Mouse (Mus musculus) retina, embryonic 14.5 days (tissue): Measurements from ENCODE around the gene Srebf2.
A peak's percentile ranks its signal among the peaks of the same experiment; 100 is the strongest.
"Not testable (repeated sequence)": the region's sequence is repeated elsewhere in the genome, so short reads cannot be mapped to it uniquely, and the experiment has no call there.

Source experiments
- DNase-seq: peaks from one replicate; pipeline ENCODE4 v3.0.0-alpha.2; 2015; ENCODE audit warnings: low spot score

Gene Srebf2

DNA sequence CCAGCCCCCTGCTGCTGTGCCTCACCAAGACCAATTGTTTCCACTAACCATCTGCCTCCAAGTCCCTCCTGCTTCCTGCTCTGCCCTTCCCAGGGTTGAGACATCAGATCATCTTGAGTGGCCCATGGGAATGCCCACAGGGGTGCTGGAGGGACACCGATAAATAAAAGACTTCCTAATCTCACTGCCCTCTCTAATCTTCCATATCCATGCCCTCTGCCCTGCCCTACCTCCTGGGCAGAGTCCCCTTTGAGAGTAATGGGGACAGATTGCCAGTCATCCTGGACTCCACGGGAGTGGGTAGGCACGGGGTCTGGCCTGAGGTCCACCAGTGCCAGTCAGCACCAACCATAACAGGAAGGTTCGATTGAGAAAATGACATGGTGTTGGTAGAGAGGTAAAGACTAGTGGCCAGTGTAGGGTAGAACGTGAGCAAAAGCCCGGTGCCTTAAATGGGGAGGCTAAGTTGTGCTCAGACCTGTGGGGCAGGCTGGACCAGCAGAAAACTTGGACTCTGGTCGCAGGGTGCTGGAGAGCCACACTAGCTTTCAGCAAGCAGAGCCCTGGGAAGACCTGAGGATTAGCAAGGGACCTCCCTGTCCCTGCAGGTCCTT, 77.7 kb downstream of the Srebf2 start:
- no peak for DNase-seq

DNA sequence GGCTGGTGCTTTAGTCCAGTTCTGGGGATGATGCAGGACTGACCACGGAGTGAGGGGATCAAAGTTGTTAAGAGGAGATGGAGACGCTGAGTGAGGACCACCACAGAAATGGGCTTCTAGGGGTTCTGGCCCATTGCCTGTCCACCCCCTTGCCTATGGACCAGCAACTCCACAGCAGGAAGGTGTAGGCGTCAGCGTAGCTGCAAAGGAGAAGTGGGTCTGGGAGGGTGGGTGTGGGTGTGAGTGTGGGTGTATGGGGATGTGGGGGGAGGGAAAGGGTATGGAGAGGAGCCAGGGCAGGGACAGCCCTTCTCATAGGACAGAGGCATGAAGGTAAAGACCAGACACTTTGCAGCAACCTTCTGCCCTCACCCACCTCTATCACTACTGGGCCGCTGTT, 78.8 kb downstream of the Srebf2 start:
- DNase-seq = no peak

DNA sequence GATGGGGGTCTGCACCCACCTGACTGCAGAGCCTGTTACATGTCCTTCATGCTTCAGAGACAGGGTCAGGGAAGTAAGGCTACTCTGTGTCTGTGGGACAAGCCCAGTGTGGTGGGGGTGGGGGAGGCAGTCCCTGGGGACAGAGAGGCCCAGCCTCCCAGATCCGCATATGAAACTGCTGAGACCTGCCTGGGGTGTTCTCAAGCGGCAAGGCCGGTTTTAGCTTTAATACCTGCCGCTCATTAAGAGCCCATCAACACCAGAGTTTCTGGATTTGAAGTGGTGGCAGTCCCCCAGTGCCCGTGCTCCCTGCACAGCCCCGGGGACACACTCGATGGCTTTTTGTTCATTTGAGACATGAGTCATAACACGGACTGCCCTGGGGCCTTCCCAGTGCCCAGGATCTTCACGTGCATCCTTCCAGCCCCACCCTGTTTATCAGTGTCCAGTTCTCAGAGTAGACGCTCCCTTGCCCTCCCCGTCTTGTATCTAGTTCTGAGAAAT, 82.6 kb downstream of the Srebf2 start:
- DNase-seq = no peak

DNA sequence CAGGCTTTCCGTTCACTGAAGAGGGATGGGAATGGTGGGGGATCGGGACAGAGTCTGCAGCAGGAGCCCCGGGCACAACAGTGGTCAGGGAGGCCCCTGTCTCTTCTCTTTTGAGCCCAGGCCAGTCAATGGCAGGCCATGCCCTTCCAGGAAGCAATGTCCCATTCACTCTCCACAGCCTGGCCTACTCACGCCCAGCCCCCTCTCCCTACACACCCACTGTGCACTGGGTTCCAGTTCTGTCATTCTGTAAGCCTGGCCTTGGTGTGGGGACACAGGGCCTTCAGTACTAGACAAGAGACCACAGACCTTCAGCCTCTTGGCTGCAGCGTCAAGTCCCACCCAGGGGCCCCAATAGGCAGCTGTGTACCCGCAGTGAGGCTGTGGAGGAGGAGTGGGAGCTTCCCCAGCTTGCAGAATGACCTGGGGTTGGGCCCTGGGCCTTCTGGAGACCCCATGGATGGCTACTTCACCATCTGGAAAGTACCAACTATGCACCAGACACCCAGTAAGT, 83.2 kb downstream of the Srebf2 start:
- no peak for DNase-seq

DNA sequence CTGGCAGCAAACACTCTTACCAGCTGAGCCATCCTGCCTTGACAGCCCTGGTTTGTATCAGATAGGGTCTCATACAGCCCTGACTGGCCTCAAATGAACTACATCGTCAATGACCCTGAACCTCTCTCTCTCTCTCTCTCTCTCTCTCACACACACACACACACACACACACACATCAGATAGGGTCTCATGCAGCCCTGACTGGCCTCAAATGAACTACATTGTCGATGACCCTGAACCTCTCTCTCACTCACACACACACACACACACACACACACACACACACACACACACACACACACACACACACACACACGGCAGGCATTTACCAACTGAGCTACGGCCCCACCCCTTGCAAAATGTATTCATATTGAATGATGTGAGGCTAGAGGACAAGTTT, 84.1 kb downstream of the Srebf2 start:
- DNase-seq = no peak

DNA sequence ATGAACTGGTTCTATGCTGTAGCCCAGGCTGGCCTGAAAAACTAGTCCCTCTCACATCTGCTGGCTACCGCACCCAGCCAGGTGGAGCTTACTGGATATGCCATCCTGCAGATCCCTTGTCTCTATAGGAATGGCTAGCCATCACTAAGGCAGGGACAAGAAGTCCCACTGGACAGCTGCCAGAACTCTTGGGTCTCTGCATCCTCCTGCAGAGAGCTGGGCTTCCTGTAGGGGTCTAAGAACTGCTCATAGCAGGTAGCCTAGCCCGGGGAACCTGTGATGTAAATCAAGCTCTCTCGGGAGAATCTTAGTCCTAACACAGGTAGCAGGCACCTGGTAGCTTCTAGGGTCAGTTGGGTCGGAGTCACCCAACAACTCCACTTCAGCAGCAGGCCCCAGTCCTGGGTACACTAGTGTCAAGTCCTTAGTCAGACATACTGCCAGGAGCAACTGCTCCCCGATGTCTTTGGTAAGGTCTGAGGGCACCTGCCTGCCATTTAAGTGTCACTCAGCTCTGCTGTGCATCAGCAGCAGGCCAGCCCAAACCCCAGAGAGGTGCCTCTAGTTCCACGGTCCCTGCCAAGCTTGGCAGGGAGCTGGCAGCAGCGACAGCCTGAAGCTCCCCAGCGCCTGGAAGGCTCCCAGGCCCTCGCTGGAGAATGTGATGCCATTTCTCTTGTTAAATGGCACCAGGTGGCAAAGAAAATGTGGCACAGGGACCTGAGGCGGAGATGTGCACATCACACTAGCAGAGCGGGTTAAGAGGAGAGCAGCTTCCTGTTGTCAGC, 84.8 kb downstream of the Srebf2 start:
- DNase-seq = no peak

DNA sequence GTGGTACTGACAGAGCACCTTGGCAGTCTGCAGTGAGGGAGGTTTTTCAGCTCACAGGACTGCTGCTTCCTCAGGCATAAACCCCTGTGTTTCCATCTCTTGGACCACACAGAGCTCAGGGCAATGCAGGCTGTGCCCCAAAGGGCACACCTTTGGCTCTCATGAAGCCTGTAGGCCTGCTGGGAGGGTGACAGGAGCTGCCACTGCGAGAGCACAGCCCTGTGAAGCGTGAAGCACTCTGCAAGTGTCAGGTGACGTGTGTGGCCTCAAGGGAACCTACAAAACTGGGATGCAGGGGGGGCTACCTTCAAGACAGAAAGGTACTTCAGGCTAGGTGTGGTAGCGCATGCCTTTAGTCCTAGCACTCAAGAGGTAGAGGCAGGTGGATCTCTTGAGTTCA, 85.7 kb downstream of the Srebf2 start:
- DNase-seq = no peak

DNA sequence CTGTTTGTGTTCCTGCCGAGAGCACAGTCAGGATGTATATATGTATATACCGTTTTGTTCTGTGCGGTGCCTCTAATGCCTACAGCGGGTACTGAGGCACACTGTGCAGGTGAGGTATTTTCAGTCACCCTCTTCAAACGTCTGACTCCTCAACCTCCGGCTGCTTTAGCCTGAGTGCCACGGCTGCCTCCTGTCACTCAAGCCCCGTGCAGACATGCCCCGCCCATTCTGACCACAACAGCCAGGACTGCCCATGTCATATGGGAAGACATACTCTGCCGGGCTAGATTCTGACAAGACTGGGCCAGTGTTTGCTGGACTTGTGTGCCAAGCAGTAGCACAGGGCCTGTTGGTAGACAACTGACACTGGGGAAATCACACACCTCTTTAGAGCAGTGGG, 88.7 kb downstream of the Srebf2 start:
- no peak for DNase-seq

DNA sequence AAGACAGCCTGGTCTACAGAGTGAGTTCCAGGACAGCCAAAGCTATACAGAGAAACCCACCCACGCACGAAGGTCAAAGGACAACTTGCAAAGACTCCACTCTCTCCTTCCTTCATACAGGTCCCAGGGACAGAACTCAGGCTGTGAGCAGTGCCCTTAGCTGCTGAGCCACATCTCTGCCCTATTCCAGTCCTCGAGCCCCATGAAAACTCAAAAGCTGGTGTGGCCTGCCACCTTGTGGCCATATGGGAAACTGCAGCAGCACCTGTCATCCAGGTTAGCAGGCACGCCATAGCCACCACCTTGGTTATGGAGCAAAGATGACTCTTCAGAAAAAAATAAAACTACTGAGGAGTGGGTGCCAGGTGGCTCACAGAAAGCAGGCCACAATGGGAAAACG, 89.6 kb downstream of the Srebf2 start:
- DNase-seq = peak; percentile 92

DNA sequence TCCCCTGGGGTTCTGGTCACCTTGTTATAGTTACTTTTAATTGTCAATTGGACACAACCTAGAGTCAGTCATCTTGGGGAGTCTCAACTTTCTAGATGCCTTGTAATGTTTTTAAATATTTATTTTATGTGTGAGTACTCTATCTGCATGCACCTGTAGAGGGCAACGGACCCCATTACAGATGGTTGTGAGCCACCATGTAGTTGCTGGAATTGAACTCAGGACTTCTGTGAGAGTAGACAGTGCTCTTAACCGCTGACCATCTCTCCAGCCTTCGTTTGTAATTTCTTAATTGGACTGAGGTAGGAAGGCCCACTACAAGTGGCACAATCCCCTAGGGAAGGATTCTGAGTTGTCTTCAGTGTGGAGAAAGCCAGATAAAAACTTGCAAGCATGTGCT, 96.3 kb downstream of the Srebf2 start:
- no peak for DNase-seq

DNA sequence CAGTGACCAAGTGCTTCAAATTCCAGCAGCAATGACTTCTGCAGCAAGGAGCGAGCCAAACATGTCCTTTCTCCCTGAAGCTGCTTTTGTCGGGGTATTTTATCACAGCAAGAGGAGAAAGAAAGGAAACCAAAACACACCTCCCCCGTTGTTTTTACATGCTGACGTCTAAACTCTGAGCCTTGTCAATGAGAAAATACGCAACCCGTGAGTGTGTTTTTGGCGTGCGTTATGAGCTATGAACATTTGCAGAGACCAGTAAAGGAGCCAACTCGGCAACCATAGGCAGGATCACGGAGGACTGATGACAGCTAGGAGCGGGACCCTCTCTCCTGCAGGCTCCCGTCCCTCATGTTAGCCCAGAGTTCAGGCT, 96.7 kb downstream of the Srebf2 start:
- DNase-seq = no peak

DNA sequence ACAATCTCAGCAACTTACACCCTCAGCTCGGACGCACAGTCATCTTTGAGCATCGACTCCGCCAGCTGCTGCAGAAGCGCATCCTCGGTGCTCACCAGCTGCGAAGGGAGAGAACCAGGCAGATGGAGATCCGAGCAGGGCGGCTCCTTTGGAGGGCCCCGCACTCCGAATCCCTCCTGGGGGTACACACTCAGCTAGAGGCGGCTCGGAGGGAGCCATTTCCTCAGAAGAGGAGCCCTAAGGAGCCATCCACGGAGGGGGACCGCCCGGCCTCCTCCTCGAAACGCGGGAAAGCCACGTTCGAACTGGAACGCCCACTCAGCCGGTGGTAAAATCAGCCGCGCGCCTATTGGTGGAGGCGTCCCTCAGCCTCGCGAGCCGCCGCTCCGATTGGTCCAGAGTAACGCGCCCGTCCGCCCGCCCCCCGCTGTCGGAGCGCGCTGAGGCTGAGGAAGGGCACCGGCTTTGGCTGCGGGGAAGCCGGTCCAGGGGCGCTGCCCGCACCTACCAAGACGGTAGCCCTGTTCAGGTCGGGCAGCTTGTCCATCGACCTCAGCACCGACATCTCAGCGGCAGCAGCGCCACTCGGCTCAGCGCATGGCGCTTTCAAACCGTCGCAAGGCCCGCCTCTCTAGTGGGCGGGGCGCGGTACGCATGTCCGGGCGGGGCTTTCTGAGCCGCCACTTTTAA, 97.3 kb downstream of the Srebf2 start, which contains the start of gene Cenpm:
Cenpm (minus strand) TSS at position 634 of the 690 bp plus-strand sequence.
- peak; percentile 94 for DNase-seq

DNA sequence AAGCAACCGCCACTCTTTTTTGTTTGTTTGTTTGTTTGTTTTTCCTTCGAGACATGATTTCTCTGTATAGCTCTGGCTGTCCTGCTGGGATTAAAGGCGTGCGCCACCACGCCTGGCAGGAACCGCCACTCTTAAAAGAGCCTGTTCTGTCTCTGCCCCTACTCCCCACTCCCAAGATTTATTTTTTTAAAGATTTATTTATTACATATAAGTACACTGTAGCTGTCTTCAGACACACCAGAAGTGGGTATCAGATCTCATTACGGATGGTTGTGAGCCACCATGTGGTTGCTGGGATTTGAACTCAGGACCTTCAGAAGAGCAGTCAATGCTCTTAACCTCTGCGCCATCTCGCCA, 97.8 kb downstream of the Srebf2 start:
- not testable (repeated sequence) for DNase-seq

DNA sequence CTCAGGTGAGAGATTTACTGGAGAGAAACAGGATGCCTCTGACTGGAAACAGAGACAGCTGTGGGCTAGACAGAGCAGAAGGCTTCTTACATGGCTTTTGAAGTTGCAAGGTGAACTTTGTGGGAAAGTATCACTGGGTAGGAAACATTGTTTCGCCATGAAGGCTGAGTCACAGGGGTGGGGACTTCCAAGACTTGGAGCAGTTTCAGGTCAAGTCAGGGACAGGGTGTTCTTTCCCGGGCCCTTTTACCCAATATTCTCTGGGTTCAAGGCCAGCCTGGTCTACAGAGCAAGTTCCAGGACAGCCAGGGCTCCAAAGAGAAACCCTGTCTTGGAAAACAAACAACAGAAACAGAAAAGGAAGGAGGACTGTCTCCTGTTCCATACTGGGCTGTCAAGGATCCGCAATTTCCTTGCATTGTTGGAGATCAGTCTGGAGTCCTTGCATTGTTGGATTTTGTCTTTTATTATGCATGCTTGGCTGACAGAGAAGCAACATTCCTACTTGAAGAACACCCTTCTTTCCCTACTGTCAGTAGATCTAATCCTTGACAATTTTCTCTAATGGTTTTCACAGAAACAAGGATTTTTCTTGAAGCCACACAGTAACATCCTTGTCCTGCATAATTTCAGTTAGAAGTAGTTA, 100.3 kb downstream of the Srebf2 start:
- no peak for DNase-seq

DNA sequence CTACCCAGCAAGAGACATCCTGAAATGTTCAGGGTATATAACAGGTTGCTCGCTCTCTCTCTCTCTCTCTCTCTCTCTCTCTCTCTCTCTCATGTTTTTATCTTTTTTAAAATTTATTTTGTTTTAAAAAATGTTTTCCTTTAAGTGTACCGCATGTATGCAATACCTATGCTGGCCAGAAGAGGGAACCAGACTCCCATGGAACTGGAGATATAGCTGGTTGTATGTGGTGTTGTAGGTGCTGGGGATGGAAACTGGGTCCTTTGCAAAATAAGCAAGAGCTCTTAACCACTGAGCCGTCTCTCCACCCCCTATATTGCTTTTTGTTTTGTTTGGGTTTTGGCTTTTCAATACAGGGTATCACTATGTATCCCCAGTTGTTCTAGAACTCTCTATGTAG, 104.6 kb downstream of the Srebf2 start:
- no peak for DNase-seq

DNA sequence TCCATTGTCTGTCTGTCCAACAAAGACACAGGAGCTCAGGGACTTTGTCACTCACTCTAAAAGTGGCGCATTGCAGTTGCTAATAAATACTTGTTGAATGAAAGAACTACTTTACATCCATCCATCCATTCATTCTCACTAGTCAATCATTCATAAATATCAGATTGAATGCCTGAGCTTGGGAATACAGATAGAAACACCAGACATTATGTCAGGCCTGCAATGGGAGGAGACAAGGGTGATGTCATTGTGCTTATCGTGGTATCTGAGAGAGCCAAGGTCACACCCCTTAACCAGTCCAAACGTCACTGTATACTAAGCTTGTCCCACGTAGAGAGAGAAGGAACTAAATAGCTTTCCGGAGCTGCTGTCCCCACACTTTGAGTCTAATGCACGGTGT, 105.1 kb downstream of the Srebf2 start, which contains the start of gene 1500009C09Rik:
1500009C09Rik (plus strand) TSS at position 301 of the 400 bp plus-strand sequence.
- DNase-seq = no peak
